Mouse (Mus musculus) splenic B cell, adult 2 months (primary cell): Measurements from ENCODE around the gene Fam169a.

ENCODE experiments used
- DNase-seq: peaks from one replicate; pipeline ENCODE4 v3.0.0-alpha.2; 2011; ENCODE audit warnings: low read depth, low spot score
- H3K27me3 ChIP-seq: 2 replicates; pipeline ENCODE4 v1.6.1; 2012; ENCODE audit warnings: mild to moderate bottlenecking, low read length, moderate library complexity, mixed read lengths; ENCODE audit not compliant: control insufficient read depth, poor library complexity, insufficient read depth, severe bottlenecking
- H3K36me3 ChIP-seq: 2 replicates; pipeline ENCODE4 v1.6.1; 2012; ENCODE audit warnings: mild to moderate bottlenecking, low read length, moderate library complexity, mixed read lengths; ENCODE audit not compliant: control insufficient read depth, poor library complexity, insufficient read depth, severe bottlenecking

Fam169a gene

GRCm38 (mm10) chr13:97066649-97067550, at the start of gene Fam169a:
Fam169a (plus strand) TSS chr13:97067286.
- H3K36me3 ChIP-seq: no peaks in the 10 kb centered on the region
- no peak for DNase-seq
- peaks cover 2% of the 10 kb centered on the region; the same call in 1 of the 2 replicates for H3K27me3 ChIP-seq

- H3K27me3 ChIP-seq: no peaks in the 10 kb centered on the region
- no peak for DNase-seq
- H3K36me3 ChIP-seq: no peaks in the 10 kb centered on the region
These were observed 49.4 kb upstream of the Fam169a start for GRCm38 (mm10) chr13:97017711-97018110.

- no peak for DNase-seq
- no peaks in the 10 kb centered on the region for H3K27me3 ChIP-seq
- H3K36me3 ChIP-seq: no peaks in the 10 kb centered on the region
These were observed 47.0 kb upstream of the Fam169a start for GRCm38 (mm10) chr13:97020122-97020521.

GRCm38 (mm10) chr13:97021906-97022305, 45.2 kb upstream of the Fam169a start:
- no peaks in the 10 kb centered on the region for H3K36me3 ChIP-seq
- H3K27me3 ChIP-seq: no peaks in the 10 kb centered on the region
- DNase-seq: no peak

- Histone ChIP-seq H3K27me3 (no peaks in the 10 kb centered on the region), H3K36me3 (no peaks in the 10 kb centered on the region)
- DNase-seq: no peak
These were observed 37.0 kb upstream of the Fam169a start for GRCm38 (mm10) chr13:97030075-97030474.

GRCm38 (mm10) chr13:97034262-97034661, 32.8 kb upstream of the Fam169a start, which contains the start of gene 1700029F12Rik:
1700029F12Rik (minus strand) TSS chr13:97034362.
- Histone ChIP-seq H3K36me3 (no peaks in the 10 kb centered on the region), H3K27me3 (no peaks in the 10 kb centered on the region)
- DNase-seq: no peak

GRCm38 (mm10) chr13:97051158-97051557, 15.9 kb upstream of the Fam169a start:
- H3K36me3 ChIP-seq: no peaks in the 10 kb centered on the region
- H3K27me3 ChIP-seq: no peaks in the 10 kb centered on the region
- no peak for DNase-seq

GRCm38 (mm10) chr13:97052667-97053066, 14.4 kb upstream of the Fam169a start:
- no peaks in the 10 kb centered on the region for H3K36me3 ChIP-seq
- H3K27me3 ChIP-seq: no peaks in the 10 kb centered on the region
- DNase-seq: peak; percentile 30

GRCm38 (mm10) chr13:97053844-97054243, 13.2 kb upstream of the Fam169a start:
- no peak for DNase-seq
- Histone ChIP-seq H3K27me3 (no peaks in the 10 kb centered on the region), H3K36me3 (no peaks in the 10 kb centered on the region)

- no peak for DNase-seq
- Histone ChIP-seq H3K27me3 (no peaks in the 10 kb centered on the region), H3K36me3 (no peaks in the 10 kb centered on the region)
These were observed 9.3 kb upstream of the Fam169a start for GRCm38 (mm10) chr13:97057817-97058216.

GRCm38 (mm10) chr13:97059746-97060145, 7.3 kb upstream of the Fam169a start:
- H3K36me3 ChIP-seq: no peaks in the 10 kb centered on the region
- no peaks in the 10 kb centered on the region for H3K27me3 ChIP-seq
- no peak for DNase-seq

- H3K36me3 ChIP-seq: no peaks in the 10 kb centered on the region
- no peak for DNase-seq
- no peaks in the 10 kb centered on the region for H3K27me3 ChIP-seq
These were observed 6.8 kb upstream of the Fam169a start for GRCm38 (mm10) chr13:97060331-97060730.

- Histone ChIP-seq H3K36me3 (no peaks in the 10 kb centered on the region), H3K27me3 (no peaks in the 10 kb centered on the region)
- DNase-seq: no peak
These were observed 4.9 kb upstream of the Fam169a start for GRCm38 (mm10) chr13:97062151-97062550.

- Histone ChIP-seq H3K36me3 (no peaks in the 10 kb centered on the region), H3K27me3 (no peaks in the 10 kb centered on the region)
- DNase-seq: no peak
These were observed 3.7 kb upstream of the Fam169a start for GRCm38 (mm10) chr13:97063431-97063830.

- H3K27me3 ChIP-seq: no peaks in the 10 kb centered on the region
- no peaks in the 10 kb centered on the region for H3K36me3 ChIP-seq
- DNase-seq: no peak
These were observed 2.7 kb upstream of the Fam169a start for GRCm38 (mm10) chr13:97064413-97064812.
